Mouse (Mus musculus) embryonic stem cell, embryonic (primary cell): ENCODE measurements at regions not wholly inside any gene's neighbourhood (a gene's known extent, or its start where the extent isn't known, plus 50 kb on each side); places are given as distances from the start of the nearest gene placed in this dataset.

Experiments used
- CTCF ChIA-PET, 4 experiments: fragments of 300-600 bp in 2 of 4; fragments of 350-600 bp in 2 of 4; sonication (Branson Sonifier 250); formaldehyde crosslinking; loops; one replicate each; lab custom pipeline; 2022; ENCODE audit warnings: inconsistent platforms in 2 of 4; lab: Charles Lee
- POLR2A ChIA-PET, 4 experiments: fragments of 300-600 bp in 2 of 4; fragments of 350-600 bp in 2 of 4; sonication (Branson Sonifier 250); formaldehyde crosslinking; loops; one replicate each; lab custom pipeline; 2022; ENCODE audit warnings: antibody characterized with exemption in 4 of 4, inconsistent platforms in 1 of 4; lab: Charles Lee

- CTCF ChIA-PET, result no interaction called here
- POLR2A ChIA-PET, result no interaction called here
Observed at GRCm38 (mm10) chr4:67833397-67833796, 1006.0 kb downstream of the Tlr4 start.

- ChIA-PET CTCF (no interaction called here), POLR2A (interaction anchor here in 1 of 4 experiments (0.9 kb wide), 1 partner anchor 9 kb away, joined by 3 read pairs; no protein-coding TSS in a partner anchor)
Observed at GRCm38 (mm10) chr4:67825484-67825883, 998.1 kb downstream of the Tlr4 start.

- ChIA-PET POLR2A (no interaction called here), CTCF (no interaction called here)
Observed at GRCm38 (mm10) chr4:67796050-67796449, 968.7 kb downstream of the Tlr4 start.
